Mouse (Mus musculus) heart, embryonic 16.5 days (tissue): ENCODE data around the gene Capn12. TPM values are rescaled to one million over a fixed set of nuclear protein-coding genes. Genes with fewer than 3 reads are reported as not detected.
A peak's percentile ranks its signal among the peaks of the same experiment; 100 is the strongest.

Source experiments
- ATAC-seq: fragments of 200-750 bp; cut with Nextera tagmentation; replicated peaks from 2 replicates; pipeline ENCODE4 v1.8.0; 2017; ENCODE audit warnings: moderate number of reproducible peaks; ENCODE audit not compliant: insufficient read depth, low FRiP score; ENCODE audit errors: extremely low read depth
- H3K27ac ChIP-seq: fragments of 300-500 bp; sonication (generic); 2 replicates; pipeline ENCODE4 v1.5.1; 2014; ENCODE audit warnings: mild to moderate bottlenecking, low read length, control low read depth, moderate library complexity
- H3K27me3 ChIP-seq: fragments of 300-500 bp; sonication (generic); 2 replicates; pipeline ENCODE4 v1.6.1; 2014; ENCODE audit warnings: low read length, mixed read lengths; ENCODE audit not compliant: control insufficient read depth, insufficient read depth
- H3K36me3 ChIP-seq: fragments of 300-500 bp; sonication (generic); 2 replicates; pipeline ENCODE4 v1.6.1; 2014; ENCODE audit not compliant: control insufficient read depth, insufficient read depth
- H3K4me1 ChIP-seq: fragments of 300-500 bp; sonication (generic); 2 replicates; pipeline ENCODE4 v1.6.1; 2014; ENCODE audit warnings: low read length, mixed read lengths; ENCODE audit not compliant: control insufficient read depth, insufficient read depth
- H3K4me2 ChIP-seq: fragments of 300-500 bp; sonication (generic); 2 replicates; pipeline ENCODE4 v1.6.1; 2014; ENCODE audit warnings: low read depth, mild to moderate bottlenecking, control low read depth, low read length
- H3K4me3 ChIP-seq: fragments of 300-500 bp; sonication (generic); 2 replicates; pipeline ENCODE4 v1.5.1; 2014; ENCODE audit warnings: mild to moderate bottlenecking, control low read depth, low read length
- H3K9ac ChIP-seq: fragments of 300-500 bp; sonication (generic); 2 replicates; pipeline ENCODE4 v1.6.1; 2014; ENCODE audit warnings: low read length, control low read depth
- H3K9me3 ChIP-seq: fragments of 300-500 bp; sonication (generic); replicated peaks from 2 replicates; pipeline ENCODE4 v1.6.1; 2016; ENCODE audit warnings: low read length; ENCODE audit not compliant: control insufficient read depth
- WGBS: fragments of 180-500 bp; shearing (Covaris S2); extraction: QIAGEN DNeasy Blood & Tissue Kit; methylation state at CpG from one replicate; pipeline ENCODE4 v1.1.7; 2014; 5-methylcytosine and 5-hydroxymethylcytosine counted together
- polyA plus RNA-seq: library from polyadenylated mRNA; unstranded; fragments of >200 nt; fragmentation: Nextera tagmentation; extraction: Ambion mirVana; gene quantifications from 2 replicates; pipeline ENCODE4 v1.2.1, GENCODE M21; 2015

The Capn12 gene
- polyA plus RNA-seq, 1 experiment from 2014 or later: 0.41 TPM

DNA sequence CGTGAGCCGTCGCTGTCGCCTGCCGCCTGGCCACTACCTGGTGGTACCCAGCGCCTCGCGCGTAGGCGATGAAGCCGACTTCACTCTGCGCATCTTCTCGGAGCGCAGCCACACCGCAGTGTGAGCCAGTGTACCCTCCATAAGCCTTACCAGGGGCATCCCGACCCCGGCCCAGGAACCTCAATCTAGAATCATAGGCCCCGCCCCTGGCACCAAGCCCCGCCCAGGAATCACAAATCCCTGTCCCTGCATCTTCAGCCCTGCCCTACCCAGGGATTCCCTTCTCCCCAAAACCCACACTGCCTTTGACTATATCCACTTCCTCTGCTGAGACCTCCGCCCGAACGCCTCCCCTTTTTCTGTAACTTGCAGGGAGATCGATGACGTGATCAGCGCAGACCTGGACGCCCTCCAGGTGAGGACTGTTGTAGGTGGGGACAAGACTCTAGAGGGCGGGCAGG is 7.5 kb downstream of the Capn12 start:
- Histone ChIP-seq H3K36me3 (peaks cover 21% of the 10 kb centered on the region), H3K27me3 (peaks cover 16% of the 10 kb centered on the region), H3K27ac (no peak overlapping the region), H3K4me3 (peak overlapping the region; percentile 42), H3K4me1 (peaks cover 16% of the 10 kb centered on the region), H3K9ac (peak overlapping the region; percentile 58), H3K9me3 (no peaks in the 10 kb centered on the region), H3K4me2 (peak overlapping the region; percentile 71)
- 2% methylated on average over 27 of the region's 27 CpGs for WGBS
- no peak for ATAC-seq

DNA sequence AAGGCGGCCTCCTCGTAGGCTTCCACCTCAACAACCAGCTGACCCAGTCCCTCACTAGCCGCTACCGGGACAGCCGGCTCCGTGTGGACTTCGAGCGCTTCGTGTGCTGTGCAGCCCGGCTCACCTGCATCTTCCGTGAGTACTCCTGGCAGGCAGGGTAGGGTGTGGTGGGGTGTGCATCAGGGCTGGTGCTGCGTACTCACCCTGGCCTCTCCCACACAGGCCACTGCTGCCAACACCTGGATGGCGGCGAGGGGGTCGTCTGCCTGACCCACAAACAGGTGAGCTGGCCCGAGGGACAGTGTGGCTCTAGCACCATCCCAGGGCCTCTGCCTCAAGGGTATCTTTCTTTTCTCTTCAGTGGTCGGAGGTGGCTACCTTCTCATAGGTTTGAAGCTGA is 11.4 kb downstream of the Capn12 start:
- ATAC-seq: no peak
- Histone ChIP-seq H3K4me2 (no peak overlapping the region), H3K27me3 (peaks cover 7% of the 10 kb centered on the region), H3K9ac (no peak overlapping the region), H3K9me3 (no peaks in the 10 kb centered on the region), H3K4me3 (no peak overlapping the region), H3K4me1 (peaks cover 30% of the 10 kb centered on the region), H3K36me3 (peaks cover 56% of the 10 kb centered on the region), H3K27ac (no peak overlapping the region)
- 93% methylated on average over 17 of the region's 17 CpGs for WGBS

DNA sequence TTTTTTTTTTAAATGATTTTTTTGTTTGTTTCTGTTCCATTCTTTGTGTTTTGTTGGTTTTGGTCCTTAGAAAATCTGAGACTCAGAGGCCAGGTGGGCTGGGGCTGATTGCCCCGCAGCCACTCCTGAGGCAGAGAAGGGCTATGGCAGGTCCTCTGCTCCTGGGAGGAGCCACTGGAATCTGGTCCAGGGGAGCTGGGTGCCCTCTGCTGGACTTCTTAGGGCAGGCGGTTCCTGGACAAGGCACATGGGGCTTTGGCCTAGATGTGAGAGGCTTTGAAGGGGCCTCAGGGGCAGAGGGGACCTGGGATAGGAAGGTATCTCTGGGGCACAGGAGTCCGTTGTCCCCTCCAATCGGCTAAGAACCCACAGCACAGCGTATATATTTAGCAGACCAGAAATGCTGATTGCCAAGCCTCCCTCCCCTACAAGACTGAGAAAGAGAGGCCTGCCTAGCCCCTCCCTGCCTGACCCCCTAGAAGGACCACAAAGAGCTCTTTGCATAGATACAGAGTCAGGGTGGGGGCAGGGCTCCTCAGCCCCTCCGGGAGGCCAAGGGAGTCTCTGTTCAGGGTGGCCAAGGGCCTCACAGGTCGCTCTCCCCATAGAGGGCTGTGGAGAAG is 12.5 kb downstream of the Capn12 start:
- Histone ChIP-seq H3K36me3 (peaks cover 67% of the 10 kb centered on the region), H3K27me3 (peaks cover 3% of the 10 kb centered on the region; the same call in 1 of the 2 replicates), H3K4me1 (peaks cover 25% of the 10 kb centered on the region), H3K27ac (peak overlapping the region; percentile 58; the same call in 1 of the 2 replicates), H3K9ac (0 out of 2 replicates have a peak overlapping the region, but pooled peaks have one; percentile 40), H3K9me3 (no peaks in the 10 kb centered on the region), H3K4me3 (no peak overlapping the region), H3K4me2 (no peak overlapping the region)
- ATAC-seq: peak; percentile 30; the same call in 1 of the 2 replicates
- WGBS: 32% methylated on average over 7 of the region's 7 CpGs

DNA sequence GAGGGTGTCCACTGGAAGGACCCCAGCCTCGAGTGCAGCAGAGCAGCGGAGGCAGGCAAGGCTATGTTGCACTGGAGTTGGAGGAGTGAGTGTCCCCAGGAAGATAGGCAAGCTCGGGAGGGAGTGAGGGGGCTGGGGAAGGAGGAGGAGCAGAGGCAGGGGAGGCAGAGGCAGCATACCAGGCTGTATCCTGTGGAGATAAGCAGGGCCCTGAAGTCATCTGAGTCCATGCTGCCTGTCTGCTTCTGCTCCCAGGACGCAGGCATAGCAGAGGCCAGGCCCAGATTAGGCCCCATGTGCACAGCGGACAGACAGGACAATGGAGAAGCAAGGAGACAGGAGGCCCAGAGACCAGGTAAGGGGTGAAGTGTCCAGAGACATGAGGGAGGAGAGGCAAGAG is 13.7 kb downstream of the Capn12 start:
- peak overlapping the region; percentile 60 for H3K9ac ChIP-seq
- 23% methylated on average over 5 of the region's 5 CpGs for WGBS
- no peaks in the 10 kb centered on the region for H3K27me3 ChIP-seq
- H3K4me3 ChIP-seq: peak overlapping the region; percentile 10; the same call in 1 of the 2 replicates
- H3K27ac ChIP-seq: peak overlapping the region; percentile 80
- H3K36me3 ChIP-seq: peaks cover 79% of the 10 kb centered on the region
- peaks cover 14% of the 10 kb centered on the region for H3K4me1 ChIP-seq
- H3K4me2 ChIP-seq: no peak overlapping the region; the same call in 1 of the 2 replicates
- ATAC-seq: peak; percentile 52; the same call in 1 of the 2 replicates
- H3K9me3 ChIP-seq: no peaks in the 10 kb centered on the region

DNA sequence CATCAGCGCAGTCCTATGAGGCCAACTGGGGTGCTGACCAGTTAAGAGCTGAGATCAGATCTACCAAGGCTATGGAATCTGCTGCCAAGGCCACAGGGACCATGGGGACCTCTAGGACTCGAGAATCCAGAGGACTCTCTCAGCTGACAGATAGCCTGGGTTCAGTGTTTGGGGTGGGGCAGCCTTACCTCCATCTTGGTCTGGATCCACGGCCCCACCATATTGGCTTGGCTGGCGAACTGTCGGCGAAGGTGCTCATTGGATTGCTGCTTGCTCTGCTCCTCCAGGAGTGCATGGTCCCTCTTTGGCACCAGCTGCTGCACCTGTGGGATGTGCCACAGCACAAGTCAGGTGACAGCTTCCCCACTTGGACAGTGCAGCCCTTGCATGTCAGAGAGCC is 16.4 kb downstream of the Capn12 start:
- Histone ChIP-seq H3K27me3 (no peaks in the 10 kb centered on the region), H3K4me1 (peaks cover 27% of the 10 kb centered on the region), H3K9me3 (no peaks in the 10 kb centered on the region), H3K9ac (no peak overlapping the region), H3K4me3 (no peak overlapping the region), H3K27ac (no peak overlapping the region), H3K36me3 (peaks cover 91% of the 10 kb centered on the region), H3K4me2 (no peak overlapping the region)
- WGBS: 91% methylated on average over 6 of the region's 6 CpGs
- ATAC-seq: no peak

DNA sequence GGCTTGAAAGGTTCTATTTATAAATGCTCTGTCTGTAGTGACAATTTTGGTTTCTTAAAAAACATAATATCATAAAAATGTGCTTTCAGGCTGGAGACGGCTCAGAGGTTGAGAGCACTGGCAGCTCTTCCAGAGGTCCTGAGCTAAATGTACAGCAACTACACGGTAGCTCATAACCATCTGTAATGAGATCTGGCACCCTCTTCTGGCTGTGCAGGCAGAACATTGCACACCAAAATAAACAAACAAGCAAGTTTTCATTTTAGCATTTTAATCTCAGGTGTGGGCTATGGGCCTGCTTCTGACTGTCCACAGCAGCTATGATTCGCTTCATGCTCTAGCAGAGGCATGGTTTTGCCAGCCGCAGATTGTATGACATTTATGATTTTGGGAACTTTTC is 18.8 kb downstream of the Capn12 start:
- no peak overlapping the region for H3K9ac ChIP-seq
- H3K36me3 ChIP-seq: peaks cover 96% of the 10 kb centered on the region
- H3K9me3 ChIP-seq: no peaks in the 10 kb centered on the region
- H3K4me2 ChIP-seq: no peak overlapping the region
- no peak overlapping the region for H3K4me3 ChIP-seq
- no peak for ATAC-seq
- peaks cover 34% of the 10 kb centered on the region for H3K4me1 ChIP-seq
- H3K27me3 ChIP-seq: no peaks in the 10 kb centered on the region
- 73% methylated on average over 4 of the region's 4 CpGs for WGBS
- H3K27ac ChIP-seq: no peak overlapping the region

DNA sequence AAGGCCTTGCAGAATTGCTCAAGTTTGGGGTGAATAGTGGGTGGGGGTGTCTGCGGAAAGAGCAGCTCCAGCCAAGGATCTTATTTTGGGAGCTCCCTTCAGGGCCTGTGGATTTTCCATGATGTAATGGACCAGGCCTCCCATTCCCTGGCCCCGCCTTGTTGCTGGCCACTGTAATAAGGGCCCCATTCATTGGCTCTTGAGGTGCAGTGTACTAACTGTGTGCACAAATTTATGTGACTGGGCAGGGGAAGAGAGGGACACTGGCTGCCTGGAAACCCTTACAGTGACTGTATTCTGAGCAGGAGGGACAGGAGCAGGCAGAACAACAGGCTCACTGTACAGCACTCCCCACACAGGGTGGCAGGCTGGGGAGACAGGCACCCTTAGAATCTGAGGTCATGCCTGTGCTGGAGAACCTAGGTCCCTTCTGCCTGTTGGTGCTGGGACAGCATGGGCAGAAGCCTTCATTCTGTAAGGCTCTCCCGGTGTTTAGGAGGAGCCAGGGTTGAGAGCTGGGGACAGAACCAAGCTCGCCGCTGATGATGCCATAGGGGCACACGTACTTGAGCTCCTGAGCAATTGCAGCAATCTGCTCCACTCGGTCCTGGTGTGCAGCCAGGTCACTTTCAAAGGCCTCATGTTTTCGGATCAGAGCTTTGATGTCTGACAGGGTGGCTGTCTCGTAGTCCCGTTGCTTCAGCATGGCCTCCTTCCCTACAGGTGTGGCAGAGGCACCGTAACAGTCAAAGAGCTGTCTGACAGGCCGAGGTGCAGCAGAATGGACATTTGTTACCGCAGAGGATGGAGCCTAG is 20.3 kb downstream of the Capn12 start:
- Histone ChIP-seq H3K27me3 (no peaks in the 10 kb centered on the region), H3K36me3 (peaks cover 95% of the 10 kb centered on the region), H3K4me3 (no peak overlapping the region), H3K4me2 (no peak overlapping the region), H3K4me1 (peaks cover 28% of the 10 kb centered on the region), H3K27ac (peak overlapping the region; percentile 76), H3K9me3 (no peaks in the 10 kb centered on the region), H3K9ac (peak overlapping the region; percentile 12)
- 70% methylated on average over 13 of the region's 13 CpGs for WGBS
- peak; percentile 68 for ATAC-seq

DNA sequence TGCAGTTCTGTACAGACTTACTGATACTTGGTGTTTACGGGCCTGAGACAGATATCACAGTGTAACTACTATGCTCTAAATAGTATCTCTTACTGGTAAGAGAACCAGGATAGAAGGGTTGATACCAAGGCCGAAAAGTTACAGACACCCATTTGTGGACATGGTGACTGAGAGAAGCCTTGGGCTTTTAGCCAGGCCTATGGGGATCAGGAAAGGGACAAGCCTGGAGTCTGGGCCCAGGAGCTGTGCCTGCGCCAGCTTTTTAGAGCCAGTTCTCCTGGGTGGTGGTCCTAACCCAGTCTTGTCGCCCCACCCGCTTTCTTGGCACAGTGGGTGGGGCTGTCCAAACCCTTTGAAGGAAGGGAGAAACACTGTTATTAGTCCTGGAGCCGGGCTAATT is 21.0 kb downstream of the Capn12 start:
- peaks cover 26% of the 10 kb centered on the region for H3K4me1 ChIP-seq
- WGBS: 81% methylated on average over 6 of the region's 6 CpGs
- no peaks in the 10 kb centered on the region for H3K9me3 ChIP-seq
- peaks cover 95% of the 10 kb centered on the region for H3K36me3 ChIP-seq
- H3K9ac ChIP-seq: 0 out of 2 replicates have a peak overlapping the region, but pooled peaks have one; percentile 25
- no peaks in the 10 kb centered on the region for H3K27me3 ChIP-seq
- no peak overlapping the region for H3K4me2 ChIP-seq
- peak overlapping the region; percentile 76 for H3K27ac ChIP-seq
- no peak overlapping the region for H3K4me3 ChIP-seq
- no peak for ATAC-seq

DNA sequence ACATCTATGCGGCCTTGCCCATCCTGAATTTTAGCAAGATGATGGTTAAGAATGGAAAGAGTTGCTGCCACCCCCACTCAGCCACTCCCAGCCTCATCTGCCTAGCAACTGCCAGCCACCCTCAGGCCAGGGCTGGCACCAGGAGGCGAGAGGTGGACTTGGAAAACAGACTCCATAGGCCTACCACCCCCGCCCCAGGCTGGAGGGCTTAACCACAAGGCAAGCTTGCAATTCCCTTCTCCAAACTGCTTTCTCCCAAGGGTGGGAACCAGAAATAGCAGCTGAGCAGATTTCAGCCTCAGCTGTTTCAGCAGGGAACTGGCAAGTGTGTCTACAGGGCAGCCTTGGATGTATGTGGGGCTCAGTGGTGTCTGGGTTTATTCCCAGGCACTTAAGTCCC is 21.6 kb downstream of the Capn12 start:
- no peaks in the 10 kb centered on the region for H3K9me3 ChIP-seq
- H3K27me3 ChIP-seq: no peaks in the 10 kb centered on the region
- peaks cover 26% of the 10 kb centered on the region for H3K4me1 ChIP-seq
- H3K27ac ChIP-seq: peak overlapping the region; percentile 76
- H3K4me3 ChIP-seq: no peak overlapping the region
- H3K36me3 ChIP-seq: peaks cover 95% of the 10 kb centered on the region
- WGBS: 85% methylated on average over 3 of the region's 3 CpGs
- H3K4me2 ChIP-seq: no peak overlapping the region
- no peak overlapping the region for H3K9ac ChIP-seq
- no peak for ATAC-seq
